Mouse (Mus musculus): ENCODE measurements around the gene Kcnj15. TPM values are rescaled to one million over a fixed set of nuclear protein-coding genes. Genes with fewer than 3 reads are reported as not detected.

Gene Kcnj15
- 0.28 and 0.29 TPM in 2 replicates for polyA plus RNA-seq (2015; fragmentation: Nextera tagmentation; extraction: Ambion mirVana)

DNA sequence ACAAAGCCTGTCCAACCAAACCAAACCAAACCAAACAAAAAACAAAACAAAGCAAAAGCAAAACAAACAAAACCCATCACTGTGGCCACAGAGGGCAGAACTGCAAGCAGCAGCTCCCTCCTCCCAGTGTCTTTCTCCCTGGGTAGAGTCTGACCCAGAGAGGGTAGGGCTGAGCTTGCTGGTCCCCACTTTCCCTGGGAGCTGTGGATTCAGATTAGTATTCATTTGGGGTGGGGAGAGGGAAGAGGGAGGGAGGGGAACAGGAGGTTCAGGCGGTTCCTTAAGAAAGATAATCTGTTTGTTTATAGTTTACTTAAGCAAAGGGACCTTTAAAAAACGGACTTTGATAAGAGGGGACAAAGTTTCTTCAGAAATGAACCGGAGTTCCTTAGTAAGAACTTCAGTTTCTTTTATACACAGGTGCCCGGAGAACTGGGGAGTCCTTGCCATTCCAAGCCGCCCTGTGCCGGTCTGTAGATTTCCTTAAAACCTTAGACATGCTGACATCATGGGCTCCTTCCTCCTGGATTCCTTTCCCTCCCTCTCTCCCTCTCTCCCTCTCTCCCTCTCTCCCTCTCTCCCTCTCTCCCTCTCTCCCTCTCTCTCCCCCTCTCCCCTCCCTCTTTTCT is at the start of gene Kcnj15:
Gene Kcnj15, plus strand, starts transcription at position 293 of the 629 bp plus-strand sequence.
- H3K27me3 ChIP-seq (replicated peaks): no peaks in the 10 kb centered on the region
- no peak within 1 kb of the TSS for H3K27ac ChIP-seq
- H3K4me2 ChIP-seq (replicated peaks): no peak within 1 kb of the TSS
- H3K4me1 ChIP-seq (replicated peaks): no peaks in the 10 kb centered on the region
- 17% methylated on average over 6 of the region's 6 CpGs for WGBS
- ATAC-seq: no peak
- H3K4me3 ChIP-seq (replicated peaks): no peak within 1 kb of the TSS
- H3K36me3 ChIP-seq: no peaks in the 10 kb centered on the region
- no peak within 1 kb of the TSS for H3K9ac ChIP-seq
- no peaks in the 10 kb centered on the region for H3K9me3 ChIP-seq

DNA sequence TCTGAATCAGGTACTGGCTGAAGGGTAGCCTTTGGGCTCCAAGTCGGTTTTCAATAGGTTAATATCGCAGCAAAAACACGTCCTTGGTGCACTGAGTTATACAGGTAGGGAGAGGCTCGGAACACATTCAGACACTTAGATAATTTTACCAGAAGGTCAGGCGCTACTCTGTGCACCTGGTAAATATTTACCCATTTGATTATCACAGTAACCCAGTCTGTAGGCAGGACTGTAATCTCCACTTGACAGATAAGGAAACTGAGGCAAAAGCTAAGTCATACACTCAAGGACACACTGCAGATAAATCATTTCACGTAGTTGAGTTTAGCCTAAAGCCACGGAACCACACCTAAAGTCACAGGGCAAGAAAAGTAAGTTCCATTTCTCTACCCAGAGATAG is 49.1 kb upstream of the Kcnj15 start:
- Histone ChIP-seq H3K4me1 (replicated peaks) (no peaks in the 10 kb centered on the region), H3K4me3 (replicated peaks) (no peak overlapping the region), H3K27ac (no peak overlapping the region), H3K4me2 (replicated peaks) (no peak overlapping the region), H3K27me3 (replicated peaks) (no peaks in the 10 kb centered on the region), H3K36me3 (no peaks in the 10 kb centered on the region), H3K9ac (no peak overlapping the region), H3K9me3 (no peaks in the 10 kb centered on the region)
- 63% methylated on average over 7 of the region's 7 CpGs for WGBS
- ATAC-seq: peak; percentile 86

DNA sequence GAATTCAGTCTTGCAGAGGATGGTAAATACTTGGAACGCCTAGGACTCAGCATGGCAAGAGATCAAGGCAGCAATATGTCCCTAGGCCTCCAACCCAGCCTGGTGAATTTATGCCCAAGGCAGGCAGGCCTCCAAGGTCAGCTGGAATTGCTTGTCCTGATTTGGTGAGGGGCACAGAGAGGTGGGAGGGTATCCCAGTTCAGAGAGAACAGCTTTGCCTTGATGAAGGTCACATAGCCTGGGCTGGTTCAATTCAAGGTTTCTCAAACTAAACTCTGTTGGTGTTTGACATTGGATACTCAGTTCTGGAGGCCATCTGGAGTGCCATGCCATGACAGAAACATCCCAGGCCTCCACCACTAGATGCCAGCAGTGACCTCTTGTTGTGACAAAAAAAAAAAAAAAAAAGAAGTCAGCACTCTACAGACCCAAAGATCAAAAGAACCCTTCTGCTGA is 48.3 kb upstream of the Kcnj15 start:
- H3K4me2 ChIP-seq (replicated peaks): no peak overlapping the region
- 33% methylated on average over 1 of the region's 1 CpGs for WGBS
- H3K9me3 ChIP-seq: no peaks in the 10 kb centered on the region
- no peak overlapping the region for H3K9ac ChIP-seq
- no peaks in the 10 kb centered on the region for H3K27me3 ChIP-seq (replicated peaks)
- no peak for ATAC-seq
- H3K36me3 ChIP-seq: no peaks in the 10 kb centered on the region
- no peak overlapping the region for H3K27ac ChIP-seq
- no peak overlapping the region for H3K4me3 ChIP-seq (replicated peaks)
- no peaks in the 10 kb centered on the region for H3K4me1 ChIP-seq (replicated peaks)

DNA sequence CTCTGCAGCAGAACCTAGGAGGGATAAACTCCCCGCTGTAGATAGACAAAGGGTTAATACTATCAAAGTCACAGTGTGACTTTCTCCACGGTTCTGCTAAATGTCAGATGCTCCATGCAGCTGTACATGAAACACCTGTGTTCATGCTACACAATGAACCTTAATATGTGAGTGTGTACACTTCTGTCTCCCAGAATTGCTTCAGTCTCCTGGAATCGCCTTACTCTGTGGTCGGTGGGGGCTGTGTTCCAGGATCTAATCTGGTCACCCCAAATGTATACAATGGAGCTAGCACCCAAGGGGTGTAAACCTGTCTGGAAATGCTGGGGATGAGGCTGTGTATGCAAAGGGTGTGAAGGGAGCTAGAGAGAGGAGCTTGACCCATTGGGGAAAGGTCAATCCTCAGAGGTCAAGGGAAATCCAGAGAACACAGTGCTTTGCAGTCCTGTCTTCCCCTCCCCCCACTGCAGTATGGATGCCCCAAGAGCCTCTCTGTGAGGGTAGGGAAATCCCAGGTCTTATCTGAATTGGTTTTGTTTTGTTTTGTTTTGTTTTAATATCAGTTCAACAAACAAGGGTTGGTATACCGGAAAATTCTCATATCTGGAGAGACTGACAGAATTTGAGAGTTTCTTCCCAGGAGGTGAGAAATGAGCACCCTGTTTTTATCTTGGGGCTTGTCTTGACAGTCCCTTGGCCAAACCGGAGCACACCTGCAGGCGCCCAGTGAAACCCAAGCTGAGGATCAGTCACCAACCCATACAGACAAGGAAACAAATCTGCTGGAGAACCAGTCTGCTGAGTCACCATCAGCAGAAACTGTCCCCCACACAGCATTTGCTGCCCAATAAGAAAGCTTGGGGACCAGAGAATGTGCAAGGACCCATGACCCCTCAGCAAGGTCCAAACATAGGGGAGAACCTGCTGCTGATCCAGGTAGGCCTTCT is 42.8 kb upstream of the Kcnj15 start:
- ATAC-seq: no peak
- 50% methylated on average over 7 of the region's 7 CpGs for WGBS

DNA sequence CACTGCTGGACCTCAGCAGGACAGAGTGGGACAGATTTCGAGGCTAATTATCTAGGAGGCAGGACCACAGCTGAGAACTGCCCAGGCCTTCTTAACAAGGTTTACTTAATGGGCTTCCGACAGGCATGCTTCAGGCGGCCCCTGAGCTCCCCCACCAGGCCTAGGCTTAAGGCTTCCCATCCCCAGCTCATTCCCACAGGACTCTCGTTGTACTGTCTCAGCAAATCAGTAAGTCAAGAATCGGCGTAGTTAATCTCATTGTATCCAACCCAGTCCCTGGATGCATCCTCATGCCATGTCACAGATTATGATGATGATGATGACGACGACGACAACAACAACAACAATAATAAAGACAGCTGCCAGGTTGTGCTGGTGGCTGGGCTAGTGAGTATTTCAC is 41.6 kb upstream of the Kcnj15 start:
- Histone ChIP-seq H3K4me2 (replicated peaks) (no peak overlapping the region), H3K27ac (no peak overlapping the region), H3K4me1 (replicated peaks) (no peaks in the 10 kb centered on the region), H3K36me3 (no peaks in the 10 kb centered on the region), H3K9ac (no peak overlapping the region), H3K4me3 (replicated peaks) (no peak overlapping the region), H3K27me3 (replicated peaks) (no peaks in the 10 kb centered on the region), H3K9me3 (no peaks in the 10 kb centered on the region)
- 76% methylated on average over 9 of the region's 9 CpGs for WGBS
- ATAC-seq: no peak

More for the DNA sequence above, 42.8 kb upstream of the Kcnj15 start:
- H3K4me3 ChIP-seq (replicated peaks): no peak overlapping the region
- H3K27me3 ChIP-seq (replicated peaks): no peaks in the 10 kb centered on the region
- no peak overlapping the region for H3K27ac ChIP-seq
- H3K9ac ChIP-seq: no peak overlapping the region
- no peak overlapping the region for H3K4me2 ChIP-seq (replicated peaks)
- H3K9me3 ChIP-seq: no peaks in the 10 kb centered on the region
- no peaks in the 10 kb centered on the region for H3K36me3 ChIP-seq
- no peaks in the 10 kb centered on the region for H3K4me1 ChIP-seq (replicated peaks)

DNA sequence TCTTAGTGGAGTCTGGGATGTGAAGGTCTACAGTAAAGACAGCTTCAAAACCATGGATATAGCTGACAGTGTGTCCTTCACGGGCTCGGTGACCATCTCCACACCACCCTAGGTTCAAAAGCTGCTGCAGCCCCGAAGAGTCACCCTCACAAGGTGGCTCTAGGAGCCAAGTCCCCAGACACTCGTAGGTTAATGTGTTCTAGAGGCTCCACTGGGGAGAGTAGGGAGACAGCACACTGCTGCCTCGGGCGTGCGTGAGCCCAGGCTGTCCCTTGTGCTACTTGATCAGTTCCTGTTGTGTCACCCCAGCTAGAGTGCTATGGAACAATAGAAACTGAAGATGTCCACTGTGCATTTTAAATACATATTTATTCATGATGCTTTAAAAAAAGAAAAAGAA is 41.0 kb upstream of the Kcnj15 start:
- Histone ChIP-seq H3K4me2 (replicated peaks) (no peak overlapping the region), H3K9me3 (no peaks in the 10 kb centered on the region), H3K9ac (no peak overlapping the region), H3K36me3 (no peaks in the 10 kb centered on the region), H3K4me3 (replicated peaks) (no peak overlapping the region), H3K4me1 (replicated peaks) (no peaks in the 10 kb centered on the region), H3K27me3 (replicated peaks) (no peaks in the 10 kb centered on the region), H3K27ac (no peak overlapping the region)
- 92% methylated on average over 7 of the region's 7 CpGs for WGBS
- ATAC-seq: no peak

DNA sequence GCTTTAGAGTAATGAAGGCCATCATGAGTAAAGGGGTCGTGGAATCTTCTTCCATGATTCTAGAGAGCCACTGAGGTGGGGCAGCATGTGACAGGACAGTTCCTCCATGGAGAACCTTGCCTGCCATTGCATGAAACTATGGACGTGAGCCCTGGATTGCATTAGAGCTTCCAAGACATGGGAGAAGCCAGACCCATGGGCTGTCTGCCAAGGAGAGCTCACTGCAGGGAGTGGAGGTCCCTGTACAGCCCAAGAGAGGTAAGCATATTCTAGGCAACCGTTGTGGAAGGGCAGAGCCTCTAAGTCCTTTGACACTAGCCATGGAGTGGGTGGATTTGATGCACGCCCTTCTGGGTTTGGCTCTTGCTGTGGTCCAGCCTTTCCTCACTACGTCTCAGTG is 40.5 kb upstream of the Kcnj15 start:
- Histone ChIP-seq H3K27me3 (replicated peaks) (no peaks in the 10 kb centered on the region), H3K4me1 (replicated peaks) (no peaks in the 10 kb centered on the region), H3K36me3 (no peaks in the 10 kb centered on the region), H3K4me3 (replicated peaks) (no peak overlapping the region), H3K4me2 (replicated peaks) (no peak overlapping the region), H3K9ac (no peak overlapping the region), H3K27ac (no peak overlapping the region), H3K9me3 (no peaks in the 10 kb centered on the region)
- no peak for ATAC-seq
- WGBS: 72% methylated on average over 5 of the region's 5 CpGs

DNA sequence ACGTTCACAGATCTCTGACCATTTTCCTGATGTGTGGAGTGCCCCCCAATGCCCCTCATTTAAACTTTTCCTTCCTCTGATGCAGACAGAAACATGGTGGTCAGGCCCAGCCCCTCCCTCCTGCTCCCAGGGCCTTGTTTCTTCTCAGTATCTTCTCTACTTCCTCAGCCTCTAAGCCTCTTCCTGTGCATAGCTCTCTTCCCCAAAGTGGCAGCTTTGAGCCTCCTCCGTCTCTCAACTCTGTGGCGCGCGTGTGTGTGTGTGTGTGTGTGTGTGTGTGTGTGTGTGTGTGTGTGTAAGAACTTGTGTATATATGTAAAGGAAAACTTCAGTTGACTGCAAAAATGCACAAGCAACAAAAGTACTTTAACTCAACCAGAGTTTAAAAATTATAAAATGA is 38.6 kb upstream of the Kcnj15 start:
- ATAC-seq: no peak
- 53% methylated on average over 5 of the region's 5 CpGs for WGBS

DNA sequence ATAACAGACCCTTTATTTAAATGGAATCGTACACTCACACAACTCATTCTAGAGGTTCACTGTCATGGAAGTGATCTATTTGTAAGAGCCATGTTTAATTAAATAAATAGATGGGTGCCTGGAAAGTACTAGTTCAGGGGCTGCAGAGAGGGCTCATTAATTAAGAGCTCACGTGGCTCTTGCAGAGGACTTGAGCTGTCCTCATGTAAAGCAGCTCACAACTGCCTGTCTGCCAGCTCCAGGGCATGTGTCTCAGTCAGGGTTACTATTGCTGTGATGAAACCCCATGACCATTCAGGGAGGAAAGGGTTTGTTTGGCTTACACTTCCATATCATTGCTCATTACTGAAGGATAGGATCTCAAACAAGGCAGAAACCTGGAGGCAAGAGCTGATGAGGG is 37.9 kb upstream of the Kcnj15 start:
- Histone ChIP-seq H3K4me1 (replicated peaks) (no peaks in the 10 kb centered on the region), H3K9me3 (no peaks in the 10 kb centered on the region), H3K27ac (no peak overlapping the region), H3K4me2 (replicated peaks) (no peak overlapping the region), H3K9ac (no peak overlapping the region), H3K4me3 (replicated peaks) (no peak overlapping the region), H3K36me3 (no peaks in the 10 kb centered on the region), H3K27me3 (replicated peaks) (no peaks in the 10 kb centered on the region)
- WGBS: 37% methylated on average over 2 of the region's 2 CpGs
- peak; percentile 40; the same call in 1 of the 2 replicates for ATAC-seq

More for the DNA sequence above, 38.6 kb upstream of the Kcnj15 start:
- H3K4me2 ChIP-seq (replicated peaks): no peak overlapping the region
- no peak overlapping the region for H3K9ac ChIP-seq
- H3K4me3 ChIP-seq (replicated peaks): no peak overlapping the region
- H3K4me1 ChIP-seq (replicated peaks): no peaks in the 10 kb centered on the region
- no peak overlapping the region for H3K27ac ChIP-seq
- no peaks in the 10 kb centered on the region for H3K27me3 ChIP-seq (replicated peaks)
- no peaks in the 10 kb centered on the region for H3K9me3 ChIP-seq
- H3K36me3 ChIP-seq: no peaks in the 10 kb centered on the region

DNA sequence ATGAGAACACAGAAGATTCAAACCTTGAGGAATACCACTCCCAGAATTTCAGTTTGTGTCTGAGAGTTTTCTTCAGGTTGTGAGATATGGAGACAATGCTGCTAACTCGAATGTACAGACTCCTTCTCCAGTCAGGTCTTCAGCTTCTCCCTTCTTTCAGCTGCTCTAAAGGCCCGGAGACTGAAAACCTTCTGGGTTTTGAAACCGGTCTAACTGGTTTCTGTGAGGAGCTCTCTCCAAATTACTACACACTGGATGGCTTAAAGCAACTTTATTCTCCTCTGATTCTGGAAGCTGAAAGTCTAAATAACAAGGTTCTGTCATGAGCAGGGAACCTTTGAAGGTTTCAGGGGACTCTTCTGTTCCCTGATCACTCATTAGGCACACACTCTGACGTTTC is 36.3 kb upstream of the Kcnj15 start:
- Histone ChIP-seq H3K4me3 (replicated peaks) (no peak overlapping the region), H3K36me3 (no peaks in the 10 kb centered on the region), H3K4me2 (replicated peaks) (no peak overlapping the region), H3K4me1 (replicated peaks) (no peaks in the 10 kb centered on the region), H3K9me3 (no peaks in the 10 kb centered on the region), H3K9ac (no peak overlapping the region), H3K27ac (no peak overlapping the region), H3K27me3 (replicated peaks) (no peaks in the 10 kb centered on the region)
- peak; percentile 78; the same call in 1 of the 2 replicates for ATAC-seq
- 55% methylated on average over 4 of the region's 4 CpGs for WGBS

DNA sequence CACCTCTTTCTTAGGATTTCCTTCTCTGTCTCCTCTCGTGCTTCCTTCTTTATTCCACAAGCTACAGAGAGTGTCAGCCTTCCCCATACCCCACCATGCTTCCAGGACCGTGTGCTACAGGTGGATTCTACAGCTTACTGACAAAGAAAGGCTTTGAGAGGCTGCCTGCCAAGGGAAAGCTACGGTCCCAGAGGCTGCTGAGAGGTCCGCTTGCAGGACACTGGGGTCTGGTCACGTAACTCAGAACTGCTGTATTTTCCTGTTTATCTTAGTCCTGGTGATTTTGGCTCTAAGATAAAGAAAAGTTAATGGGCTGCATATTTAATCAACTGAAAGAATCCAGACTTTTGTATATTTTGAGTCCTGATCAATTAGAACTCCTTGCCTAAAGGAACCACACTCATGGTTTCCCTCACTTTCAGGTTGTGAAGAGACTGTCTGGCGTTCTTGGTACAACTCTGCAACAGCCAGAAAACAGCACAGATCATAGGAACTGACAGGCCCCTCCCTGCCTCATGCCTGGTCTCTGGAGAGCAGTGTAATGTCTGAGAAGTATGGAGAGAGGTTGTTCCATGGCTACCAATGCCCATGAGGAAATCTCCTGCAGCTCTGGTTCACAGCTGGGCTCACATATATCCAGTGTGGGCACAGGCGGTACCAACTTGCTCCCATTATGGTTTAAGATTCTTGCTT is 35.2 kb upstream of the Kcnj15 start:
- Histone ChIP-seq H3K4me1 (replicated peaks) (no peaks in the 10 kb centered on the region), H3K4me2 (replicated peaks) (no peak overlapping the region), H3K9me3 (no peaks in the 10 kb centered on the region), H3K36me3 (no peaks in the 10 kb centered on the region), H3K4me3 (replicated peaks) (no peak overlapping the region), H3K27me3 (replicated peaks) (no peaks in the 10 kb centered on the region), H3K27ac (no peak overlapping the region), H3K9ac (no peak overlapping the region)
- ATAC-seq: 0 out of 2 replicates have a peak, but pooled peaks have one; percentile 27
- WGBS: 45% methylated on average over 7 of the region's 7 CpGs

DNA sequence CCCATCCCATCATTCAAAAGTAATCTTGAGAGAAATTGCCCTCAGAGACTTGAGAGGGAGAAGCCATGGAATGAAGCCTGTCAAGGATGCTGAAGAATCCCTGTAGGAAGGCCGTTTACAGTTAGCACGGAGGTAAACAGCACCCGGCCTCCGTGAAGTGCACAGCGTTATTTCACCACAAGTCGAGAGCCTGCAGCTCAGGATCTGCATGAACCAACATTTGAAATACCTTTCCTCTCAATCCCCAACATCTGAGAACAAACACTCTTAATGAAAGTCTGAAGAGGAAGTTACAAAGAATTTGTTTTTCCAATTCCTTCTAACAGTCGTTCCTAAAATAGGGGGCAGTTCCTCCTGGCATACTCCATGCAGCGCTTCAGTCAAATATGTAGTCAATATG is 33.9 kb upstream of the Kcnj15 start:
- no peak overlapping the region for H3K4me3 ChIP-seq (replicated peaks)
- no peak overlapping the region for H3K4me2 ChIP-seq (replicated peaks)
- no peaks in the 10 kb centered on the region for H3K9me3 ChIP-seq
- no peaks in the 10 kb centered on the region for H3K27me3 ChIP-seq (replicated peaks)
- 78% methylated on average over 8 of the region's 8 CpGs for WGBS
- no peaks in the 10 kb centered on the region for H3K36me3 ChIP-seq
- ATAC-seq: no peak
- H3K4me1 ChIP-seq (replicated peaks): no peaks in the 10 kb centered on the region
- no peak overlapping the region for H3K9ac ChIP-seq
- no peak overlapping the region for H3K27ac ChIP-seq

Measured in intestine, embryonic 15.5 days (tissue).